Mouse (Mus musculus) megakaryocyte, embryonic 14.5 days (primary cell): ENCODE measurements around the gene Avpr2.

Source experiments
- FLI1 ChIP-seq: IDR thresholded peaks from 2 replicates; pipeline ENCODE4 v1.6.1; 2012; ENCODE audit warnings: low read length, inconsistent platforms, mixed read lengths
- GATA1 ChIP-seq: IDR thresholded peaks from 3 replicates; pipeline ENCODE4 v1.6.1; 2012; ENCODE audit warnings: mixed read lengths, low read length, inconsistent platforms, borderline replicate concordance

GRCm38 (mm10) chrX:73892833-73893232, 931 bp downstream of the Avpr2 start:
- TF ChIP-seq GATA1: no peak
- no peak for TF ChIP-seq FLI1
